8 mouse cellular contexts compared by ENCODE assay signal in genomic region chr7:101050724-101051550, GRCm38 (mm10). TPM values are rescaled to one million over a fixed set of nuclear protein-coding genes. Genes with fewer than 3 reads are reported as not detected.
A peak's percentile ranks its signal among the peaks of the same experiment; 100 is the strongest.
DNase-seq lines count a peak whose midpoint lies in the region; ATAC-seq and TF ChIP-seq lines count a peak whose summit lies in the region.

No protein-coding gene starts in this region.

- H3K27ac ChIP-seq in kidney, embryonic 15.5 days = peak overlapping the region; percentile 54; the same call in 1 of the 2 replicates
- no peak overlapping the region for H3K27ac ChIP-seq in thymus, adult 2 months (ENCODE audit: control insufficient read depth, insufficient read depth, low read length)
- no peak overlapping the region for H3K27ac ChIP-seq in forebrain, postnatal 0 days (ENCODE audit: low read depth, low read length)

- no peaks in the 10 kb centered on the region for H3K36me3 ChIP-seq in kidney, embryonic 15.5 days
- no peaks in the 10 kb centered on the region for H3K36me3 ChIP-seq in thymus, adult 2 months (ENCODE audit: control insufficient read depth, insufficient read depth, low read length)
- H3K36me3 ChIP-seq in forebrain, postnatal 0 days (ENCODE audit: insufficient read depth) = no peaks in the 10 kb centered on the region

- WGBS in kidney, embryonic 15.5 days = 56% methylated on average over 13 of the region's 13 CpGs
- WGBS in thymus, adult 2 months = 73% methylated on average over 13 of the region's 13 CpGs
- 78% methylated on average over 13 of the region's 13 CpGs for WGBS in forebrain, postnatal 0 days

- H3K27me3 ChIP-seq in kidney, embryonic 15.5 days = no peaks in the 10 kb centered on the region
- H3K27me3 ChIP-seq in thymus, adult 2 months (ENCODE audit: control insufficient read depth, insufficient read depth, low read length) = no peaks in the 10 kb centered on the region
- H3K27me3 ChIP-seq in forebrain, postnatal 0 days (ENCODE audit: insufficient read depth, low read length) = no peaks in the 10 kb centered on the region

- no peak for TF ChIP-seq CTCF in thymus, adult 2 months (IDR thresholded peaks at IDR 0.05; ENCODE audit: borderline replicate concordance, control insufficient read depth, extremely low read depth, insufficient read depth, low read length, poor library complexity)
- no peak for TF ChIP-seq CTCF in forebrain, postnatal 0 days (IDR thresholded peaks at IDR 0.05; ENCODE audit: low read depth)

- ATAC-seq in kidney, embryonic 15.5 days (replicated peaks; ENCODE audit: low FRiP score) = peak; percentile 46
- no peak for ATAC-seq in forebrain, postnatal 0 days

- no peak overlapping the region for H3K4me2 ChIP-seq in kidney, embryonic 15.5 days
- no peak overlapping the region for H3K4me2 ChIP-seq in forebrain, postnatal 0 days (ENCODE audit: low read depth)

- intact Hi-C loops in heart, postnatal 10 days (cut with DNase I) = loop anchor here (1.0 to 2.0 kb wide), 4 partner anchors 38 to 144 kb away; partner anchors contain the start of gene P2ry2

- H3K4me3 ChIP-seq in kidney, embryonic 15.5 days (replicated peaks) = no peak overlapping the region
- no peak overlapping the region for H3K4me3 ChIP-seq in thymus, adult 2 months (ENCODE audit: control insufficient read depth, insufficient read depth, low read length)
- H3K4me3 ChIP-seq in forebrain, postnatal 0 days (ENCODE audit: low read depth, low read length) = no peak overlapping the region

- H3K9me3 ChIP-seq in kidney, embryonic 15.5 days (replicated peaks) = no peaks in the 10 kb centered on the region
- no peaks in the 10 kb centered on the region for H3K9me3 ChIP-seq in forebrain, postnatal 0 days (ENCODE audit: low read length)

- TF ChIP-seq POLR2A in thymus, adult 2 months (IDR thresholded peaks at IDR 0.05; ENCODE audit: control insufficient read depth, extremely low read depth, insufficient read depth, low read length, poor library complexity) = no peak

- H3K4me1 ChIP-seq in kidney, embryonic 15.5 days = peaks cover 18% of the 10 kb centered on the region
- H3K4me1 ChIP-seq in thymus, adult 2 months (replicated peaks; ENCODE audit: control insufficient read depth, insufficient read depth, low read length) = no peaks in the 10 kb centered on the region
- no peaks in the 10 kb centered on the region for H3K4me1 ChIP-seq in forebrain, postnatal 0 days (ENCODE audit: insufficient read depth)

- no peak overlapping the region for H3K9ac ChIP-seq in kidney, embryonic 15.5 days
- no peak overlapping the region for H3K9ac ChIP-seq in forebrain, postnatal 0 days

- no peak for DNase-seq in kidney, adult 11 months
- DNase-seq in 3134 (ENCODE audit: extremely low read depth, insufficient read length, low spot score) (peak; percentile 40), NIH3T3 (ENCODE audit: low read depth) (peak; percentile 45)
- DNase-seq in heart, postnatal 10 days = peak; percentile 43 to 57
- no peak for DNase-seq in layer of hippocampus, postnatal 10 days (ENCODE audit: low spot score in 2 of 2)
- no peak for DNase-seq in thymus, adult 2 months
- DNase-seq in forebrain, postnatal 0 days = no peak

RNA-seq across cellular contexts. Expression of gene P2ry2, which starts 38.3 kb away (rescaled TPM):
- 1.1 and 1.5 TPM in 2 replicates for polyA plus RNA-seq in kidney, embryonic 15.5 days (2015; fragmentation: Nextera tagmentation; extraction: Ambion mirVana)
- total RNA-seq in heart, postnatal 10 days (2021) = 10 to 100 TPM; 13.5 to 15.8 TPM
- total RNA-seq in layer of hippocampus, postnatal 10 days (2021) = 1 to 10 TPM; 1.2 to 2.2 TPM
- polyA plus RNA-seq in thymus, adult 2 months (2012; rRNA removed) = 4.3 and 5.3 TPM in 2 replicates
- 0.38 and 0.67 TPM in 2 replicates for total RNA-seq in forebrain, postnatal 0 days (2014; rRNA removed)
- polyA plus RNA-seq in forebrain, postnatal 0 days (2015; fragmentation: Nextera tagmentation; extraction: Ambion mirVana) = 0.24 and 0.40 TPM in 2 replicates

RNA-seq across cellular contexts. Expression of gene Fchsd2, which starts 41.7 kb away (rescaled TPM):
- polyA plus RNA-seq in kidney, embryonic 15.5 days (2015; fragmentation: Nextera tagmentation; extraction: Ambion mirVana) = 25.7 and 27.1 TPM in 2 replicates
- 10 to 100 TPM; 27.1 to 27.2 TPM for total RNA-seq in heart, postnatal 10 days (2021)
- 10 to 100 TPM; 70.3 to 74.4 TPM for total RNA-seq in layer of hippocampus, postnatal 10 days (2021)
- 14.3 and 15.8 TPM in 2 replicates for polyA plus RNA-seq in thymus, adult 2 months (2012; rRNA removed)
- total RNA-seq in forebrain, postnatal 0 days (2014; rRNA removed) = 59.6 and 66.8 TPM in 2 replicates
- polyA plus RNA-seq in forebrain, postnatal 0 days (2015; fragmentation: Nextera tagmentation; extraction: Ambion mirVana) = 24.7 and 36.3 TPM in 2 replicates

Comparison
In these comparisons a context has a peak if more than half of its experiments do, and no peak if none do; other contexts are left out.
1. DNase-seq: peak in 3134 (single experiment), NIH3T3 (single experiment) and heart, postnatal 10 days (2 of 2); none in kidney, adult 11 months (single experiment), layer of hippocampus, postnatal 10 days (0 of 2), thymus, adult 2 months (single experiment) and forebrain, postnatal 0 days (single experiment).